Mouse (Mus musculus) ES-E14 (cell line): ENCODE measurements at regions not wholly inside any gene's neighbourhood (a gene's known extent, or its start where the extent isn't known, plus 50 kb on each side); places are given as distances from the start of the nearest gene placed in this dataset.

Experiments used
- DNase-seq: peaks from one replicate; pipeline ENCODE4 v3.0.0-alpha.2; 2013; ENCODE audit warnings: low read depth, low spot score
- H3K27ac ChIP-seq: 2 replicates; pipeline ENCODE4 v1.5.1; 2012; ENCODE audit warnings: low read depth, mild to moderate bottlenecking, low read length, moderate library complexity, mixed read lengths; ENCODE audit not compliant: poor library complexity, insufficient read depth, severe bottlenecking
- H3K36me3 ChIP-seq: 2 replicates; pipeline ENCODE4 v1.6.1; 2012; ENCODE audit warnings: mild to moderate bottlenecking, low read length, moderate library complexity, mixed read lengths; ENCODE audit not compliant: control insufficient read depth, poor library complexity, insufficient read depth, severe bottlenecking
- H3K4me1 ChIP-seq, 2 experiments: fragments of 150-350 bp in 1 of 2; sonication (generic) in 1 of 2; 2 replicates each; pipeline ENCODE4 v1.6.1; 2012; ENCODE audit warnings: low read length in 2 of 2, mild to moderate bottlenecking in 1 of 2, mixed read lengths in 1 of 2; ENCODE audit not compliant: control insufficient read depth in 2 of 2, insufficient read depth in 2 of 2, poor library complexity in 1 of 2
- H3K4me3 ChIP-seq, 2 experiments: fragments of 150-350 bp in 1 of 2; sonication (generic) in 1 of 2; 2 replicates each; pipeline ENCODE4 v1.5.1; 2012; ENCODE audit warnings: low read length in 2 of 2, low read depth in 1 of 2, mild to moderate bottlenecking in 1 of 2, mixed read lengths in 1 of 2; ENCODE audit not compliant: insufficient read depth in 1 of 2, poor library complexity in 1 of 2, severe bottlenecking in 1 of 2
- H3K9ac ChIP-seq: 2 replicates; pipeline ENCODE4 v1.6.1; 2012; ENCODE audit warnings: low read depth, mild to moderate bottlenecking, low read length, mixed read lengths; ENCODE audit not compliant: poor library complexity, insufficient read depth, severe bottlenecking
- H3K9me3 ChIP-seq: fragments of 150-350 bp; sonication (generic); 2 replicates; pipeline ENCODE4 v1.6.1; 2012; ENCODE audit warnings: low read depth, mild to moderate bottlenecking, low read length; ENCODE audit not compliant: control insufficient read depth, insufficient read depth
- CHD2 ChIP-seq: IDR thresholded peaks from 2 replicates; pipeline ENCODE4 v1.6.1; 2014; ENCODE audit warnings: mild to moderate bottlenecking, low read depth, low read length, inconsistent platforms
- HCFC1 ChIP-seq: IDR thresholded peaks from 2 replicates; pipeline ENCODE4 v1.6.1; 2012; ENCODE audit warnings: low read length, inconsistent platforms, borderline replicate concordance; ENCODE audit not compliant: insufficient read depth
- MAFK ChIP-seq: IDR thresholded peaks from 2 replicates; pipeline ENCODE4 v1.6.1; 2014; ENCODE audit warnings: mild to moderate bottlenecking, low read depth, low read length, inconsistent platforms; ENCODE audit not compliant: insufficient read depth
- ZC3H11A ChIP-seq: IDR thresholded peaks from 2 replicates; pipeline ENCODE4 v1.6.1; 2012; ENCODE audit warnings: low read depth, mild to moderate bottlenecking, inconsistent platforms, low read length, borderline replicate concordance
- ZNF384 ChIP-seq: IDR thresholded peaks from 2 replicates; pipeline ENCODE4 v1.6.1; 2012; ENCODE audit warnings: low read depth, low read length, inconsistent platforms
- in situ Hi-C, 2 experiments: fragments of 600-800 bp; cut with MboI; formaldehyde crosslinking; loops; one replicate each; pipeline ENCODE4 v1.15.1; 2025; ENCODE audit warnings: low sequenced_read_pairs in 2 of 2, inconsistent platforms in 1 of 2; ENCODE audit not compliant: unreplicated experiment in 2 of 2

DNA sequence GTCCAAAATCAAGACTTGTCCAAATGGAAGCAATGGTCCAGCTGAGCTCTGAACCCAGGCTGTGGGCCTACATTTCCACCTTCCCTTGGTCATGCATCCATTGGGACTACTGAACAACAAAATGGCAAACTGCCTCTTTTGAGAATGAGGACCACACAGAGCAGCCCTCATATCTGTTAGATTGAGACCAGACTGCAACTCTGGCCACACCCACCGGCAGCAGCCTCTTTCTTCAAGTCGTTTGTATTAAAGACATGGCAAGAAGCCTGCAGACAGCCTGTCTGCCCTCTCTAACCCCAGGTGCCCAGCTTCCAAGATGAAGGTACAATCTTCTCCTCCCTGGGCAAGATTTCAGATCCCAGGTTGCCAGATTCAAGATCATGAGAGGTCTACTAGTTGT, 51.8 kb upstream of the St6galnac3 start:
- no peak overlapping the region for H3K4me3 ChIP-seq
- no peaks in the 10 kb centered on the region for H3K36me3 ChIP-seq
- no peaks in the 10 kb centered on the region for H3K9me3 ChIP-seq
- no peak overlapping the region for H3K9ac ChIP-seq
- no peaks in the 10 kb centered on the region for H3K4me1 ChIP-seq
- H3K27ac ChIP-seq = no peak overlapping the region
- no peak for DNase-seq
- in situ Hi-C loops = no loop called here
- TF ChIP-seq CHD2 (no peak), ZNF384 (no peak), HCFC1 (no peak), MAFK (no peak), ZC3H11A (no peak)

DNA sequence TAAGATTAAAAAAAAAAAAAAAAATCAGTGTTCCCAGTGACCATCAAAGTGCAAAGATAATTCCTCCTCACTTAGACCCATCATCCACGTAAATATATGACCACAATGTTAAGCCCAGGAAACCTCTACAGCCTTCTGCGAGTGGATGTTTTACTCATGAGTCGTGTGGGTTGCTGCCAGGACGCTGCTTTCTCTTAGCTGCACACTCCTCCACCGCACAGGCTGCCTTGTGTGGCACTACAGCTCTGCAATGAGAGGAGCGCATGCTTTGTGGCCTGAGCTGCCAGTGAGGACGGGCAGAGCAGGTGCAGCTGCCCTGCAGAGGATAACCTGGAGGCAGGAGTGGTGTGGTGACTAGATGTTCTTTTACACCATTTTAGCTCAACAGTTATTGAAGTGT, 53.4 kb upstream of the St6galnac3 start:
- Histone ChIP-seq H3K4me1 (no peaks in the 10 kb centered on the region), H3K4me3 (no peak overlapping the region), H3K9ac (no peak overlapping the region), H3K27ac (no peak overlapping the region), H3K9me3 (no peaks in the 10 kb centered on the region), H3K36me3 (no peaks in the 10 kb centered on the region)
- in situ Hi-C loops = no loop called here
- TF ChIP-seq ZC3H11A = no peak
- no peak for TF ChIP-seq HCFC1
- no peak for TF ChIP-seq CHD2
- TF ChIP-seq ZNF384 = no peak
- no peak for TF ChIP-seq MAFK
- DNase-seq = no peak

- Histone ChIP-seq H3K9ac (no peak overlapping the region), H3K36me3 (no peaks in the 10 kb centered on the region), H3K9me3 (no peaks in the 10 kb centered on the region), H3K27ac (no peak overlapping the region), H3K4me3 (no peak overlapping the region), H3K4me1 (no peaks in the 10 kb centered on the region)
- peak; percentile 9 for DNase-seq
- in situ Hi-C loops = no loop called here
- TF ChIP-seq MAFK (no peak), ZC3H11A (no peak), CHD2 (no peak), HCFC1 (no peak), ZNF384 (no peak)
Measured at GRCm38 (mm10) chr3:153782467-153782866, 57.5 kb upstream of the St6galnac3 start.

DNA sequence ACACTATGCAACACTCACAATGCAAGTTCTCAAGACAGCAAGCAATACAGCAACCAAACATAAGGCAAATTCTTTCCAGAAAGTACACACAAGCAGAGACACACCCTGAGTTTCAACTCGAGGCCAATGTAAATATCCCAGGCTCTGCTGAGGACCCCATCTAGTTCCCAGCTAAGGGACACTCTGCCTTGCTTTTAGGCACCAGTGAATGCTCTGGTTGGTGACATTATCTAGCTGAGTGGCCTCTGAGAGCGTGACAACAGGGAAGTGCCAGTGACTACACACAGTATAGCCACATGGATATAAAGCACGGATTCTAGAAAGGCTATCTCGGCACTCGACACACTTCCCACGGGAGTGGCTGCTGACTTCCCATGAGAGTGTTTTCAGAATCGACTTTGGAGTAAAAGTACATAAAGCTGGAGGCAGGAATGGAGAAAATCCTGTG, 58.3 kb upstream of the St6galnac3 start:
- no peak for DNase-seq
- in situ Hi-C loops = no loop called here
- Histone ChIP-seq H3K36me3 (no peaks in the 10 kb centered on the region), H3K9me3 (no peaks in the 10 kb centered on the region), H3K9ac (no peak overlapping the region), H3K27ac (no peak overlapping the region), H3K4me1 (no peaks in the 10 kb centered on the region), H3K4me3 (no peak overlapping the region)
- TF ChIP-seq MAFK = no peak
- no peak for TF ChIP-seq HCFC1
- no peak for TF ChIP-seq ZC3H11A
- no peak for TF ChIP-seq CHD2
- no peak for TF ChIP-seq ZNF384

GRCm38 (mm10) chr3:153783928-153784570, 59.1 kb upstream of the St6galnac3 start:
- H3K27ac ChIP-seq = no peak overlapping the region
- H3K4me3 ChIP-seq = no peak overlapping the region
- TF ChIP-seq ZC3H11A = no peak
- H3K9me3 ChIP-seq = no peaks in the 10 kb centered on the region
- H3K36me3 ChIP-seq = no peaks in the 10 kb centered on the region
- no peak for DNase-seq
- no peak overlapping the region for H3K9ac ChIP-seq
- in situ Hi-C loops = no loop called here
- no peaks in the 10 kb centered on the region for H3K4me1 ChIP-seq
